Mouse (Mus musculus) neural tube, embryonic 12.5 days (tissue): ENCODE results near the gene Setd4. TPM values are rescaled to one million over a fixed set of nuclear protein-coding genes. Genes with fewer than 3 reads are reported as not detected.

Experiments used
- ATAC-seq: fragments of 200-750 bp; cut with Nextera tagmentation; 2 replicates; pipeline ENCODE4 v1.8.0; 2017; ENCODE audit warnings: low read depth, mild to moderate bottlenecking, moderate TSS enrichment, moderate library complexity; ENCODE audit not compliant: low FRiP score
- H3K27ac ChIP-seq: fragments of 300-500 bp; sonication (generic); 2 replicates; pipeline ENCODE4 v1.5.1; 2016
- H3K27me3 ChIP-seq: fragments of 300-500 bp; sonication (generic); replicated peaks from 2 replicates; pipeline ENCODE4 v1.6.1; 2016; ENCODE audit warnings: mild to moderate bottlenecking
- H3K36me3 ChIP-seq: fragments of 300-500 bp; sonication (generic); 2 replicates; pipeline ENCODE4 v1.6.1; 2016; ENCODE audit warnings: mild to moderate bottlenecking
- H3K4me1 ChIP-seq: fragments of 300-500 bp; sonication (generic); 2 replicates; pipeline ENCODE4 v1.6.1; 2016
- H3K4me2 ChIP-seq: fragments of 300-500 bp; sonication (generic); replicated peaks from 2 replicates; pipeline ENCODE4 v1.6.1; 2016; ENCODE audit warnings: mild to moderate bottlenecking
- H3K4me3 ChIP-seq: fragments of 300-500 bp; sonication (generic); 2 replicates; pipeline ENCODE4 v1.5.1; 2016
- H3K9ac ChIP-seq: fragments of 300-500 bp; sonication (generic); 2 replicates; pipeline ENCODE4 v1.6.1; 2016; ENCODE audit warnings: mild to moderate bottlenecking
- H3K9me3 ChIP-seq: fragments of 300-500 bp; sonication (generic); 2 replicates; pipeline ENCODE4 v1.6.1; 2016; ENCODE audit warnings: mild to moderate bottlenecking
- WGBS: fragments of 180-500 bp; shearing (Covaris S2); methylation state at CpG from one replicate; pipeline ENCODE4 v1.1.7; 2016; 5-methylcytosine and 5-hydroxymethylcytosine counted together
- polyA plus RNA-seq: library from polyadenylated mRNA; unstranded; fragments of >200 nt; fragmentation: Nextera tagmentation; extraction: Ambion mirVana; gene quantifications from 2 replicates; pipeline ENCODE4 v1.2.1, GENCODE M21; 2016

The Setd4 gene
- polyA plus RNA-seq, 1 experiment from 2014 or later, result 14.4 TPM

GRCm38 (mm10) chr16:93607669-93608101 lies 3.8 kb upstream of the Setd4 start:
- peaks cover 3% of the 10 kb centered on the region; the same call in 1 of the 2 replicates for H3K36me3 ChIP-seq
- WGBS, result under 1% methylated on average over 32 of the region's 32 CpGs
- no peaks in the 10 kb centered on the region for H3K9me3 ChIP-seq
- H3K4me3 ChIP-seq, result peak overlapping the region; percentile 68
- peak overlapping the region; percentile 86 for H3K4me2 ChIP-seq
- peak overlapping the region; percentile 77 for H3K9ac ChIP-seq
- H3K4me1 ChIP-seq, result peaks cover 15% of the 10 kb centered on the region
- peak; percentile 17 for ATAC-seq
- no peak overlapping the region for H3K27ac ChIP-seq
- H3K27me3 ChIP-seq, result no peaks in the 10 kb centered on the region

GRCm38 (mm10) chr16:93606146-93606545 lies 2.3 kb upstream of the Setd4 start:
- no peaks in the 10 kb centered on the region for H3K27me3 ChIP-seq
- no peak overlapping the region for H3K4me3 ChIP-seq
- H3K9me3 ChIP-seq, result no peaks in the 10 kb centered on the region
- H3K9ac ChIP-seq, result no peak overlapping the region
- no peak for ATAC-seq
- no peak overlapping the region for H3K4me2 ChIP-seq
- H3K36me3 ChIP-seq, result peaks cover 1% of the 10 kb centered on the region; the same call in 1 of the 2 replicates
- no peak overlapping the region for H3K27ac ChIP-seq
- H3K4me1 ChIP-seq, result peaks cover 15% of the 10 kb centered on the region
- 89% methylated on average over 7 of the region's 7 CpGs for WGBS

- Histone ChIP-seq H3K9ac (no peak within 1 kb of the TSS), H3K4me2 (peak within 1 kb of the TSS; percentile 87), H3K4me1 (peaks cover 15% of the 10 kb centered on the region), H3K27me3 (no peaks in the 10 kb centered on the region), H3K4me3 (peak within 1 kb of the TSS; percentile 55), H3K36me3 (no peaks in the 10 kb centered on the region), H3K27ac (no peak within 1 kb of the TSS), H3K9me3 (no peaks in the 10 kb centered on the region)
- 57% methylated on average over 4 of the region's 4 CpGs for WGBS
- ATAC-seq, result no peak
These were observed 1.7 kb upstream of the Setd4 start, which contains the start of gene Cbr1 for GRCm38 (mm10) chr16:93605553-93605952. Cbr1 (plus strand) TSS chr16:93605853.

GRCm38 (mm10) chr16:93604481-93604969 lies 662 bp upstream of the Setd4 start:
- H3K4me2 ChIP-seq, result peak overlapping the region; percentile 87
- peak overlapping the region; percentile 71 for H3K9ac ChIP-seq
- H3K27me3 ChIP-seq, result no peaks in the 10 kb centered on the region
- 5% methylated on average over 16 of the region's 16 CpGs for WGBS
- H3K27ac ChIP-seq, result 0 out of 2 replicates have a peak overlapping the region, but pooled peaks have one; percentile 15
- H3K9me3 ChIP-seq, result no peaks in the 10 kb centered on the region
- H3K36me3 ChIP-seq, result no peaks in the 10 kb centered on the region
- H3K4me1 ChIP-seq, result peaks cover 15% of the 10 kb centered on the region
- H3K4me3 ChIP-seq, result peak overlapping the region; percentile 55
- peak; percentile 3; the same call in 1 of the 2 replicates for ATAC-seq

- 90% methylated on average over 6 of the region's 6 CpGs for WGBS
- Histone ChIP-seq H3K4me1 (peaks cover 2% of the 10 kb centered on the region; the same call in 1 of the 2 replicates), H3K9ac (no peak overlapping the region), H3K27me3 (no peaks in the 10 kb centered on the region), H3K4me2 (no peak overlapping the region), H3K9me3 (no peaks in the 10 kb centered on the region), H3K36me3 (peaks cover 19% of the 10 kb centered on the region), H3K4me3 (no peak overlapping the region), H3K27ac (no peak overlapping the region)
- no peak for ATAC-seq
These were observed 4.4 kb downstream of the Setd4 start for GRCm38 (mm10) chr16:93599461-93599860.

GRCm38 (mm10) chr16:93597551-93597950 lies 6.3 kb downstream of the Setd4 start:
- Histone ChIP-seq H3K9ac (no peak overlapping the region), H3K36me3 (peaks cover 19% of the 10 kb centered on the region), H3K4me1 (no peaks in the 10 kb centered on the region), H3K27me3 (no peaks in the 10 kb centered on the region), H3K9me3 (no peaks in the 10 kb centered on the region), H3K27ac (no peak overlapping the region), H3K4me3 (no peak overlapping the region), H3K4me2 (no peak overlapping the region)
- 93% methylated on average over 9 of the region's 9 CpGs for WGBS
- ATAC-seq, result no peak

GRCm38 (mm10) chr16:93596807-93597206 lies 7.1 kb downstream of the Setd4 start:
- no peaks in the 10 kb centered on the region for H3K9me3 ChIP-seq
- WGBS, result 94% methylated on average over 7 of the region's 7 CpGs
- H3K4me2 ChIP-seq, result no peak overlapping the region
- no peaks in the 10 kb centered on the region for H3K4me1 ChIP-seq
- no peak for ATAC-seq
- no peak overlapping the region for H3K9ac ChIP-seq
- H3K27ac ChIP-seq, result no peak overlapping the region
- no peak overlapping the region for H3K4me3 ChIP-seq
- peaks cover 19% of the 10 kb centered on the region for H3K36me3 ChIP-seq
- no peaks in the 10 kb centered on the region for H3K27me3 ChIP-seq

- no peaks in the 10 kb centered on the region for H3K27me3 ChIP-seq
- no peaks in the 10 kb centered on the region for H3K4me1 ChIP-seq
- no peaks in the 10 kb centered on the region for H3K9me3 ChIP-seq
- peaks cover 19% of the 10 kb centered on the region for H3K36me3 ChIP-seq
- 92% methylated on average over 5 of the region's 5 CpGs for WGBS
- no peak overlapping the region for H3K9ac ChIP-seq
- H3K27ac ChIP-seq, result no peak overlapping the region
- ATAC-seq, result no peak
- H3K4me2 ChIP-seq, result no peak overlapping the region
- no peak overlapping the region for H3K4me3 ChIP-seq
These were observed 8.1 kb downstream of the Setd4 start for GRCm38 (mm10) chr16:93595766-93596165.

GRCm38 (mm10) chr16:93594448-93594847 lies 9.4 kb downstream of the Setd4 start:
- Histone ChIP-seq H3K9ac (no peak overlapping the region), H3K4me1 (no peaks in the 10 kb centered on the region), H3K27ac (no peak overlapping the region), H3K4me2 (no peak overlapping the region), H3K27me3 (no peaks in the 10 kb centered on the region), H3K4me3 (no peak overlapping the region), H3K9me3 (no peaks in the 10 kb centered on the region), H3K36me3 (peaks cover 29% of the 10 kb centered on the region)
- 93% methylated on average over 10 of the region's 10 CpGs for WGBS
- no peak for ATAC-seq

GRCm38 (mm10) chr16:93593406-93593805 lies 10.5 kb downstream of the Setd4 start:
- Histone ChIP-seq H3K9ac (no peak overlapping the region), H3K4me2 (no peak overlapping the region), H3K36me3 (peaks cover 28% of the 10 kb centered on the region), H3K4me3 (no peak overlapping the region), H3K9me3 (no peaks in the 10 kb centered on the region), H3K4me1 (no peaks in the 10 kb centered on the region), H3K27ac (no peak overlapping the region), H3K27me3 (no peaks in the 10 kb centered on the region)
- WGBS, result 93% methylated on average over 8 of the region's 8 CpGs
- no peak for ATAC-seq

- no peak overlapping the region for H3K9ac ChIP-seq
- no peak overlapping the region for H3K4me3 ChIP-seq
- no peaks in the 10 kb centered on the region for H3K27me3 ChIP-seq
- H3K27ac ChIP-seq, result no peak overlapping the region
- no peaks in the 10 kb centered on the region for H3K4me1 ChIP-seq
- peaks cover 21% of the 10 kb centered on the region for H3K36me3 ChIP-seq
- H3K9me3 ChIP-seq, result no peaks in the 10 kb centered on the region
- 99% methylated on average over 3 of the region's 3 CpGs for WGBS
- no peak overlapping the region for H3K4me2 ChIP-seq
- ATAC-seq, result no peak
These were observed 11.2 kb downstream of the Setd4 start for GRCm38 (mm10) chr16:93592711-93593110.

GRCm38 (mm10) chr16:93591450-93592430 lies 12.1 kb downstream of the Setd4 start:
- H3K36me3 ChIP-seq, result peaks cover 14% of the 10 kb centered on the region
- H3K9ac ChIP-seq, result no peak overlapping the region
- ATAC-seq, result no peak
- no peaks in the 10 kb centered on the region for H3K27me3 ChIP-seq
- H3K4me1 ChIP-seq, result no peaks in the 10 kb centered on the region
- no peak overlapping the region for H3K4me3 ChIP-seq
- H3K4me2 ChIP-seq, result no peak overlapping the region
- H3K9me3 ChIP-seq, result no peaks in the 10 kb centered on the region
- no peak overlapping the region for H3K27ac ChIP-seq
- WGBS, result 95% methylated on average over 20 of the region's 20 CpGs
